Mouse (Mus musculus): Measurements from ENCODE around the gene Cmah.

GRCm38 (mm10) chr13:24511367-24511766, 184.2 kb downstream of the Cmah start:
- TF ChIP-seq CTCF (conservative IDR thresholded peaks at IDR 0.05; ENCODE audit: low read length) (no peak), NANOG (IDR thresholded peaks at IDR 0.05; ENCODE audit: borderline replicate concordance, low read length) (no peak), POU5F1 (IDR thresholded peaks at IDR 0.05; ENCODE audit: borderline replicate concordance, low read length) (no peak)

Measured in E14TG2a.4 (cell line).